Mouse (Mus musculus): ENCODE results near the gene Ttll12.

DNA sequence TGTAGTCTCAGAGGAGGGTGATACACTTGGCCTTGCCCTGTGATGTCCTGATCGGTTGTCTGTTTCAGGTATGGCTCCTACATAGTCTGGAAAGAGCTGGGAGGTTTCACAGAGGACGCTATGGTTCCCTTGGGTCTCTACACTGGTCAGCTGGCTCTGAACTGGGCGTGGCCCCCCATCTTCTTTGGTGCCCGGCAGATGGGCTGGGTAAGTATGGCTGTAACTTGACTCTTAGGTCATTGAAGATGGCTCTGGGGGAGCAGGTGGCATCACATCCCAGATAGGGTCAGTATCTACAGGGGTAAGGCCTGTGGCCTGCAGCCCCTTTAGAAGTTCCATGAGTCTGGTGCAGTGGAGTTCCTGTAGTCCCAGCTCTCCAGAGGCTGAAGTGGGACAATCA, 22.8 kb downstream of the Ttll12 start:
- TF ChIP-seq GATA1 (IDR thresholded peaks at IDR 0.05; ENCODE audit: borderline replicate concordance, low read length) (no peak), FLI1 (IDR thresholded peaks at IDR 0.05; ENCODE audit: low read length) (no peak)

Measured in megakaryocyte, embryonic 14.5 days (primary cell).